Mouse (Mus musculus) thymus, postnatal 14 days (tissue): ENCODE results near the gene Cotl1.

Source experiments
- DNase-seq: peaks from one replicate; pipeline ENCODE4 v3.0.0; 2021

Gene Cotl1

GRCm38 (mm10) chr8:119816219-119816618 lies 24.1 kb downstream of the Cotl1 start:
- DNase-seq, result no peak

GRCm38 (mm10) chr8:119812650-119813431 lies 27.5 kb downstream of the Cotl1 start:
- DNase-seq, result peak; percentile 80

GRCm38 (mm10) chr8:119811925-119812324 lies 28.4 kb downstream of the Cotl1 start:
- DNase-seq, result peak; percentile 58

GRCm38 (mm10) chr8:119810953-119811499 lies 29.3 kb downstream of the Cotl1 start:
- no peak for DNase-seq

GRCm38 (mm10) chr8:119810127-119810868 lies 30.0 kb downstream of the Cotl1 start:
- DNase-seq, result no peak

GRCm38 (mm10) chr8:119809620-119810019 lies 30.7 kb downstream of the Cotl1 start:
- no peak for DNase-seq

GRCm38 (mm10) chr8:119807687-119808086 lies 32.7 kb downstream of the Cotl1 start:
- DNase-seq, result no peak

GRCm38 (mm10) chr8:119806422-119807263 lies 33.7 kb downstream of the Cotl1 start:
- peak; percentile 48 for DNase-seq

GRCm38 (mm10) chr8:119805275-119805674 lies 35.1 kb downstream of the Cotl1 start:
- DNase-seq, result no peak

- peak; percentile 48 for DNase-seq
These were observed 37.8 kb downstream of the Cotl1 start for GRCm38 (mm10) chr8:119802592-119802991.

- DNase-seq, result no peak
These were observed 39.2 kb downstream of the Cotl1 start for GRCm38 (mm10) chr8:119801168-119801567.

GRCm38 (mm10) chr8:119798965-119799264 lies 41.4 kb downstream of the Cotl1 start:
- no peak for DNase-seq

- DNase-seq, result peak; percentile 94
These were observed 42.0 kb downstream of the Cotl1 start for GRCm38 (mm10) chr8:119798170-119798964.

GRCm38 (mm10) chr8:119795651-119796050 lies 44.7 kb downstream of the Cotl1 start:
- DNase-seq, result no peak

- DNase-seq, result no peak
These were observed 45.7 kb downstream of the Cotl1 start for GRCm38 (mm10) chr8:119794689-119795088.

- DNase-seq, result no peak
These were observed 48.3 kb downstream of the Cotl1 start for GRCm38 (mm10) chr8:119791804-119792704.

- DNase-seq, result no peak
These were observed 50.8 kb downstream of the Cotl1 start for GRCm38 (mm10) chr8:119789581-119789980.

GRCm38 (mm10) chr8:119788607-119789381 lies 51.5 kb downstream of the Cotl1 start:
- no peak for DNase-seq

GRCm38 (mm10) chr8:119787341-119787740 lies 53.0 kb downstream of the Cotl1 start:
- DNase-seq, result no peak

GRCm38 (mm10) chr8:119786871-119787270 lies 53.5 kb downstream of the Cotl1 start:
- no peak for DNase-seq
